Mouse (Mus musculus) liver, embryonic 12.5 days (tissue): ENCODE measurements at regions not wholly inside any gene's neighbourhood (a gene's known extent, or its start where the extent isn't known, plus 50 kb on each side); places are given as distances from the start of the nearest gene placed in this dataset.
"Not testable (repeated sequence)": the region's sequence is repeated elsewhere in the genome, so short reads cannot be mapped to it uniquely, and the experiment has no call there.

Experiments used
- ATAC-seq: fragments of 200-750 bp; cut with Nextera tagmentation; 2 replicates; pipeline ENCODE4 v1.8.0; 2017; ENCODE audit warnings: moderate number of reproducible peaks, mild to moderate bottlenecking, moderate library complexity
- H3K27ac ChIP-seq: fragments of 300-500 bp; sonication (generic); 2 replicates; pipeline ENCODE4 v1.5.1; 2016; ENCODE audit warnings: mild to moderate bottlenecking
- H3K27me3 ChIP-seq: fragments of 300-500 bp; sonication (generic); replicated peaks from 2 replicates; pipeline ENCODE4 v1.6.1; 2016; ENCODE audit warnings: mild to moderate bottlenecking, moderate library complexity
- H3K36me3 ChIP-seq: fragments of 300-500 bp; sonication (generic); 2 replicates; pipeline ENCODE4 v1.6.1; 2016; ENCODE audit warnings: mild to moderate bottlenecking, moderate library complexity
- H3K4me1 ChIP-seq: fragments of 300-500 bp; sonication (generic); 2 replicates; pipeline ENCODE4 v1.6.1; 2016
- H3K4me2 ChIP-seq: fragments of 300-500 bp; sonication (generic); 2 replicates; pipeline ENCODE4 v1.6.1; 2016; ENCODE audit warnings: mild to moderate bottlenecking, moderate library complexity
- H3K4me3 ChIP-seq: fragments of 300-500 bp; sonication (generic); 2 replicates; pipeline ENCODE4 v1.5.1; 2016; ENCODE audit warnings: mild to moderate bottlenecking, moderate library complexity
- H3K9ac ChIP-seq: fragments of 300-500 bp; sonication (generic); 2 replicates; pipeline ENCODE4 v1.6.1; 2016; ENCODE audit warnings: mild to moderate bottlenecking, moderate library complexity
- H3K9me3 ChIP-seq: fragments of 300-500 bp; sonication (generic); replicated peaks from 2 replicates; pipeline ENCODE4 v1.6.1; 2016; ENCODE audit warnings: mild to moderate bottlenecking, moderate library complexity
- WGBS: fragments of 180-500 bp; shearing (Covaris S2); methylation state at CpG from one replicate; pipeline ENCODE4 v1.1.7; 2016; ENCODE audit not compliant: insufficient replicate concordance; 5-methylcytosine and 5-hydroxymethylcytosine counted together

DNA sequence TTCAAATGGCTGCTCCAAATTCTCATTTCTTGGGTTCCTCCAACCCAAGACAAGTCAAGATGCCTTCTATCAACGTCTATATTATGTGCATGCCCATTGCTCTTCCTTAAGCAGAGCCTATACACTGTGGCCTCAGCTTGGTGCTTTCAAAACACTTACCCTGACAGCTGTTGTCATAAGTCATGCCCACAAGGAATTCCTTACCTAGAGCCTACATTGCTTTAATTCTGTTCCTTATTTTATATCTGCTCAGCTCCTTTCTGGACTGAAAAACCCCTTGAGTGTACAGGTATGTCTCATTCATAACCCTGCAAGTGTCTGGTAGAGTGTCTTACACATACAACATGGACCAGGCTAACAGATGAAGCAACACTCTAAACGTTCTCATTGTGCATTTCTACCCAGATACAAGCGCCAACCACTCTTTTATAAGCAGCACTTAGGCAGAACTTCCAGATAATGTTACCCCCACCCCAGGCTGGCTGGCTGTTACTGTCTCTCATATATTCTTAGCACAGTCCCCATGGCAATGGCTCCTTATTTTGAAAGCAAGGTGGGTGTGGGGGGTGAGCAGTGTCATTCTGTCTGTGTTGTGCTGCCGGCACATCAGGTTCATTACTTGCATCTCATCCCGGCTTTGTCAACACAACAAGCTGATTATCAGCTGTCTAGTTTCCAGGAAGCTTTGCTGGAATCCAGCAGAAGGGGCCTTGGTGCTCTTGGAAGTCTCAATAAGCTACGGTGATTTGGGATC is 176.6 kb downstream of the Ifng start:
- H3K4me2 ChIP-seq, result no peak overlapping the region
- no peaks in the 10 kb centered on the region for H3K27me3 ChIP-seq
- no peak overlapping the region for H3K9ac ChIP-seq
- H3K4me1 ChIP-seq, result no peaks in the 10 kb centered on the region
- no peaks in the 10 kb centered on the region for H3K36me3 ChIP-seq
- H3K27ac ChIP-seq, result no peak overlapping the region
- ATAC-seq, result no peak
- H3K4me3 ChIP-seq, result no peak overlapping the region
- H3K9me3 ChIP-seq, result no peaks in the 10 kb centered on the region
- WGBS, result 66% methylated on average over 6 of the region's 6 CpGs

GRCm38 (mm10) chr10:118618251-118618650 is 177.4 kb downstream of the Ifng start:
- not testable (repeated sequence) for H3K4me3 ChIP-seq, H3K27me3 ChIP-seq, H3K4me2 ChIP-seq, H3K27ac ChIP-seq, H3K4me1 ChIP-seq, ATAC-seq, H3K36me3 ChIP-seq, H3K9ac ChIP-seq, H3K9me3 ChIP-seq
- 79% methylated on average over 4 of the region's 4 CpGs for WGBS

DNA sequence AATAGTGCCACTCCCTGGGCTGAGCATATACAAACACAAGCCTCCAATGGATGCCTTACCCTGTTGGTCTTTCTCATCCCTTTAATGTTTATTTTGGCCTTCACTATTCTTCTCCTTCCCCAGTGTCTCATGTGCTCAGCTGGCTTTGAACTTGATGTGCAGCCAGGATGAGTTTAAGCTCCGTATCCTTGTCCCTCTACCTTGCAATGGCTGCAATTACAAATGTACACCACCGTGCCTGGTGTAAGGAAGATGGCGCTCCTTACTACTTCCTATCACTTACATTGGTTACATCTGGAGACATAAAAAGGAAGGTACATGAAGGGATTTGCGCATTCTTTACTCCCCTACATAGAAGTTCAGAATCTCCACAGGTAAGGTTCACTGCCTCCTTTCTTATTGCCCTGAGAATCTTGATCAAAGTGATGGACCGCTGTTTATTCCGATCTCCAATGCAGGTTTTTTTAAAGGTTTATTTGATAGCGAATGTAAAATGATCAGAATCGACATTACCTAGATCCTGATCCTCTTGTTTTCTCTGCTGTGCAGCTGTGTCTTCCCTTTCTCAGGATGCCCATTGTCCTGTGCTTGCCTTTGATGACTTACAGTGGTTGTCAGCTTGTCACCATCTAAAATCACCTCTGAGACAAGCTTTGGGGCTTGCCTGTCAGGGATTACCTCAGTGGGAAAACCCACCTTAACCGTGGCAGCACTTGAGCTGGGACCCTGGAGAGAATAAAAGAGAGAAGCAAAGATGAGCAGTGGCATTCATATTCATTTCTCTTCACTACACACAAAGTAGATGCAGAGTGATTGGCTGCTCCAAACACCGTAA is 178.1 kb downstream of the Ifng start:
- H3K9me3 ChIP-seq, result no peaks in the 10 kb centered on the region
- H3K4me1 ChIP-seq, result no peaks in the 10 kb centered on the region
- no peak overlapping the region for H3K9ac ChIP-seq
- H3K4me2 ChIP-seq, result no peak overlapping the region
- 82% methylated on average over 10 of the region's 10 CpGs for WGBS
- no peak for ATAC-seq
- H3K36me3 ChIP-seq, result no peaks in the 10 kb centered on the region
- no peak overlapping the region for H3K4me3 ChIP-seq
- H3K27ac ChIP-seq, result no peak overlapping the region
- H3K27me3 ChIP-seq, result no peaks in the 10 kb centered on the region

DNA sequence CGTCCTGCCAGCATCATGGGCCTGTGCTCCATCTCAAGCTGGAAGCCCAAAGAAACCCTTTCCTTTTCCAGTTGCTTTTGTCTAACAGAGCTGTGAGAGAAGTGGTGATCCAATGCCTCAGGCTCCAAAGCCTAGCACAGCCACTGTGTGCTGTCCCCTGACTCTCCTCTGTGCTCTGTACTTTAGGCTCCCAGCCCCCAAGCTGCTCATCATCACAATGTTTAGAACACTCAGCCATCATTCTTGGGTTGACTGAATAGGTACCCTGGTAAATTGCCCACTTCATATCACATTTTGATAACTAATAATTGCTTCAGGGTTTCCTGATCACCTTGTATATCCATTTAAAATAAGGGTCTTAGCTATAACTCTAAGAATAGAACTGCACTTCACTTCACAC is 178.8 kb downstream of the Ifng start:
- ATAC-seq, result no peak
- H3K9me3 ChIP-seq, result no peaks in the 10 kb centered on the region
- H3K4me3 ChIP-seq, result no peak overlapping the region
- no peak overlapping the region for H3K4me2 ChIP-seq
- H3K9ac ChIP-seq, result no peak overlapping the region
- no peaks in the 10 kb centered on the region for H3K4me1 ChIP-seq
- no peaks in the 10 kb centered on the region for H3K27me3 ChIP-seq
- no peaks in the 10 kb centered on the region for H3K36me3 ChIP-seq
- WGBS, result 74% methylated on average over 1 of the region's 1 CpGs
- no peak overlapping the region for H3K27ac ChIP-seq

- Histone ChIP-seq H3K9me3 (no peaks in the 10 kb centered on the region), H3K27me3 (no peaks in the 10 kb centered on the region), H3K36me3 (no peaks in the 10 kb centered on the region), H3K4me3 (no peak overlapping the region), H3K4me1 (no peaks in the 10 kb centered on the region), H3K4me2 (no peak overlapping the region), H3K27ac (no peak overlapping the region), H3K9ac (no peak overlapping the region)
- ATAC-seq, result no peak
Observed at GRCm38 (mm10) chr10:118620611-118621010, 179.8 kb downstream of the Ifng start.

- Histone ChIP-seq H3K27me3 (no peaks in the 10 kb centered on the region), H3K4me3 (no peak overlapping the region), H3K27ac (no peak overlapping the region), H3K9ac (no peak overlapping the region), H3K9me3 (no peaks in the 10 kb centered on the region), H3K4me1 (no peaks in the 10 kb centered on the region), H3K4me2 (no peak overlapping the region), H3K36me3 (no peaks in the 10 kb centered on the region)
- 74% methylated on average over 4 of the region's 4 CpGs for WGBS
- no peak for ATAC-seq
Observed at GRCm38 (mm10) chr10:118621546-118621945, 180.7 kb downstream of the Ifng start.

- H3K9me3 ChIP-seq, result no peaks in the 10 kb centered on the region
- no peaks in the 10 kb centered on the region for H3K4me1 ChIP-seq
- H3K9ac ChIP-seq, result no peak overlapping the region
- H3K27ac ChIP-seq, result no peak overlapping the region
- no peaks in the 10 kb centered on the region for H3K36me3 ChIP-seq
- WGBS, result 71% methylated on average over 6 of the region's 6 CpGs
- ATAC-seq, result no peak
- H3K4me3 ChIP-seq, result no peak overlapping the region
- H3K27me3 ChIP-seq, result no peaks in the 10 kb centered on the region
- H3K4me2 ChIP-seq, result no peak overlapping the region
Observed at GRCm38 (mm10) chr10:118622131-118622530, 181.3 kb downstream of the Ifng start.

GRCm38 (mm10) chr10:118622916-118623315 is 182.1 kb downstream of the Ifng start:
- H3K36me3 ChIP-seq, result no peaks in the 10 kb centered on the region
- H3K9me3 ChIP-seq, result no peaks in the 10 kb centered on the region
- WGBS, result 78% methylated on average over 2 of the region's 2 CpGs
- H3K4me1 ChIP-seq, result no peaks in the 10 kb centered on the region
- no peak overlapping the region for H3K4me3 ChIP-seq
- no peak overlapping the region for H3K9ac ChIP-seq
- ATAC-seq, result no peak
- H3K27me3 ChIP-seq, result no peaks in the 10 kb centered on the region
- H3K27ac ChIP-seq, result no peak overlapping the region
- no peak overlapping the region for H3K4me2 ChIP-seq

GRCm38 (mm10) chr10:118624368-118624767 is 183.5 kb downstream of the Ifng start:
- Histone ChIP-seq H3K4me1 (no peaks in the 10 kb centered on the region), H3K9ac (no peak overlapping the region), H3K9me3 (no peaks in the 10 kb centered on the region), H3K4me3 (no peak overlapping the region), H3K27me3 (no peaks in the 10 kb centered on the region), H3K4me2 (no peak overlapping the region), H3K27ac (no peak overlapping the region), H3K36me3 (no peaks in the 10 kb centered on the region)
- 64% methylated on average over 7 of the region's 7 CpGs for WGBS
- ATAC-seq, result no peak

- no peaks in the 10 kb centered on the region for H3K36me3 ChIP-seq
Observed at GRCm38 (mm10) chr10:118628000-118628399, 187.2 kb downstream of the Ifng start.

DNA sequence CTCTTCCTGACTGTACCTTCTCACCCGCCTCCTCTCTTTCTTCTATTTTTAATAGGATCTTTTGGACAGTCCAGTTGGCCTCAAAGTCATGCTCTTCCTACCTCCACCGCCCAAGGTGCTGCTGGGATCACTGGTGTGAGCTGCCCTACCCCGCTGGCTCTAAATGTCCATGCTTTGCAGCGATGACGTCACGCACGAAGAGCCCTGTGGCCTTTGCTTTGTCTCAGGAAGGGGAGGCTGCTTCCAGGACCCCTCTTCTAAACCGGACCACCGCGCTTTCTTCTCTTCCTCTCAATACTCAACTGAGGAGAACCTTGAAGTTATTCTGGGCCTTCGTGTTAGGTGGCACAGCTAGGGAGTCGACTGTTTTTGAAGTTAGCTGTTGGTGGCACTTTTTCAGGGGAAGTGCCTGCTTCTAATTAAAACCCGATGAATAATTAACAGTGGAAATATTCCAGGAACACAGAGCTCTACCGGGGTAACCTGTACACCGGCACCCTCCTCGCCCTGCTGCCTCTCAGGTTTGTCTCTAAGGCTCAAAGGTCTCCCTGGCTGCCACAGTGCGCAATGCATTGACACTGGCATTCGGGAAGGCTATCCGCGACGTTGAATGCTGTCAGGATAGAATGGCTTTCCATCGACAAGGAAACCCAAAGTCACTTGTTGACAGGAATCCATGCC is 188.7 kb downstream of the Ifng start:
- H3K4me1 ChIP-seq, result peaks cover 22% of the 10 kb centered on the region
- no peak overlapping the region for H3K4me2 ChIP-seq
- H3K9me3 ChIP-seq, result no peaks in the 10 kb centered on the region
- H3K9ac ChIP-seq, result no peak overlapping the region
- no peak overlapping the region for H3K27ac ChIP-seq
- no peaks in the 10 kb centered on the region for H3K27me3 ChIP-seq
- ATAC-seq, result no peak
- no peaks in the 10 kb centered on the region for H3K36me3 ChIP-seq
- H3K4me3 ChIP-seq, result no peak overlapping the region
- 83% methylated on average over 22 of the region's 22 CpGs for WGBS

More at GRCm38 (mm10) chr10:118628000-118628399, 187.2 kb downstream of the Ifng start:
- Histone ChIP-seq H3K4me2 (no peak overlapping the region), H3K27ac (no peak overlapping the region), H3K27me3 (no peaks in the 10 kb centered on the region), H3K9me3 (no peaks in the 10 kb centered on the region), H3K9ac (no peak overlapping the region), H3K4me1 (peaks cover 9% of the 10 kb centered on the region; the same call in 1 of the 2 replicates), H3K4me3 (no peak overlapping the region)
- ATAC-seq, result no peak
- WGBS, result 66% methylated on average over 6 of the region's 6 CpGs

DNA sequence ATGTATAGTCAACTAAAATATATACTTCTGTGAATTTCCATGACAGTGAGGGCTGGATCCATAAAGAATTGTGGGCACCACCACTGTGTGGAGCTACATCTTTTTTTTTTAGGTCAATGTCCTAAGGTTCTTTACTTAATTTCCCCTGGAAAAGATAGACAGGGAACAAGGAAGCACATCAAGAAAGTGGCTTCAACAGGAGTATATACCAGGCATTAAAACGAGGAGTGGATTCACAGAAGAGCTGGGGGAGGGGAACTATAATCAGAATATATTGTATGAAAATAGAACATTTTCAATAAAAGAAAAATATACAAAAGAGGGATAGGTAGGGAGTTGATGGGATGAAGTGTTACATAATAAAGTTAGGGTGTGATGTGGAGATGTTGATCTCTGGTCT is 190.9 kb downstream of the Ifng start:
- Histone ChIP-seq H3K4me2 (no peak overlapping the region), H3K9me3 (no peaks in the 10 kb centered on the region)

More for the DNA sequence above, 190.9 kb downstream of the Ifng start:
- Histone ChIP-seq H3K4me3 (no peak overlapping the region), H3K27ac (no peak overlapping the region), H3K27me3 (no peaks in the 10 kb centered on the region), H3K4me1 (peaks cover 23% of the 10 kb centered on the region), H3K36me3 (no peaks in the 10 kb centered on the region), H3K9ac (no peak overlapping the region)
- 67% methylated on average over 1 of the region's 1 CpGs for WGBS
- ATAC-seq, result no peak
